Mouse (Mus musculus) liver, postnatal 0 days (tissue): ENCODE data around the gene Krt80.

Experiments
- CTCF ChIP-seq: sonication (generic); IDR thresholded peaks from 2 replicates; pipeline ENCODE4 v1.5.1; 2016; ENCODE audit warnings: antibody characterized with exemption, low read depth
- EP300 ChIP-seq: IDR thresholded peaks from 2 replicates; pipeline ENCODE4 v1.6.1; 2016; ENCODE audit warnings: antibody characterized with exemption, low read depth, mild to moderate bottlenecking

- TF ChIP-seq CTCF (no peak), EP300 (no peak)
Observed at GRCm38 (mm10) chr15:101398269-101398668, 28.3 kb upstream of the Krt80 start.
